Comparison of ENCODE assay signal across 20 mouse cellular contexts in genomic region chr1:193265734-193266133, GRCm38 (mm10). TPM values are rescaled to one million over a fixed set of nuclear protein-coding genes. Genes with fewer than 3 reads are reported as not detected.
DNase-seq lines count a peak whose midpoint lies in the region; TF ChIP-seq lines count a peak whose summit lies in the region.
"Had no signal": no experiment of that assay in that cellular context is flagged by ENCODE, and none has a peak within 500 bp of the region (broad histone marks: within the 10 kb centered on the region; RNA-seq: fewer than 3 reads in every experiment).

No protein-coding gene starts in this region.

- no peak overlapping the region for H3K27ac ChIP-seq in ES-E14 (ENCODE audit: insufficient read depth, low read depth, low read length, poor library complexity, severe bottlenecking)

- DNase-seq in ES-CJ7 (ENCODE audit: low read depth, low spot score) (peak; percentile 35), ES-E14 (ENCODE audit: low read depth, low spot score) (no peak)
- no peak for DNase-seq in c-Kit-positive CD71-positive TER-119-positive erythroid progenitor cells, embryonic 14.5 days (ENCODE audit: low spot score)
- no peak for DNase-seq in kidney, postnatal 4 days
- DNase-seq: adrenal gland, adult 2 months; adrenal gland, adult 8-10 months; adrenal gland, postnatal 10 days; adrenal gland, postnatal 14 days; adrenal gland, postnatal 25 days; adrenal gland, postnatal 36 days; B cell, adult 2 months; cerebellum, adult 11 months; cerebellum, adult 11-12 months; cerebellum, adult 18-20 months; cerebellum, adult 2 months; cerebellum, adult 8-10 months; cerebellum, adult 9-10 months had no signal

- H3K9ac ChIP-seq in ES-E14 (ENCODE audit: insufficient read depth, low read depth, low read length, poor library complexity, severe bottlenecking): no peak overlapping the region

- H3K36me3 ChIP-seq in ES-E14 (ENCODE audit: control insufficient read depth, insufficient read depth, low read length, poor library complexity, severe bottlenecking): no peaks in the 10 kb centered on the region
- H3K36me3 ChIP-seq: G1E had no signal

- no peak overlapping the region for H3K4me3 ChIP-seq in ES-E14 (ENCODE audit: insufficient read depth in 1 of 2, low read depth in 1 of 2, low read length in 2 of 2, poor library complexity in 1 of 2, severe bottlenecking in 1 of 2)

- in situ Hi-C loops in ES-E14 (cut with MboI; ENCODE audit: low sequenced_read_pairs in 2 of 2, unreplicated experiment in 2 of 2): no loop called here

- H3K9me3 ChIP-seq in ES-E14 (ENCODE audit: control insufficient read depth, insufficient read depth, low read depth, low read length): no peaks in the 10 kb centered on the region
- H3K9me3 ChIP-seq: G1E had no signal

- peaks cover 0 to 5% of the 10 kb centered on the region in 2 experiments; a peak in 1 of 4 replicates for H3K4me1 ChIP-seq in ES-E14 (ENCODE audit: control insufficient read depth in 2 of 2, insufficient read depth in 2 of 2, low read length in 2 of 2, poor library complexity in 1 of 2)

TF ChIP-seq in ES-E14, 5 proteins besides CTCF, POLR2A, EP300 and RAD21:
- TF ChIP-seq ZNF384 (IDR thresholded peaks at IDR 0.05; ENCODE audit: low read depth, low read length) (peak; percentile 86), HCFC1 (IDR thresholded peaks at IDR 0.05; ENCODE audit: borderline replicate concordance, insufficient read depth, low read length) (no peak)
TF ChIP-seq in ES-E14: peak in this region for 1.

RNA-seq across cellular contexts. Expression of gene Hsd11b1, which starts 1.9 kb away (rescaled TPM):
- total RNA-seq in ES-E14 (2012; rRNA removed): 0.18 TPM in 1 of 2 replicates, not detected in the other
- total RNA-seq: MEL had no signal

RNA-seq across cellular contexts. Expression of gene G0s2, which starts 7.3 kb away (rescaled TPM):
- total RNA-seq in ES-E14 (2012; rRNA removed): 4.8 and 7.3 TPM in 2 replicates
- total RNA-seq: CH12.LX, G1E, MEL had no signal

RNA-seq across cellular contexts. Expression of gene Lamb3, which starts 58.2 kb away (rescaled TPM):
- total RNA-seq in ES-E14 (2012; rRNA removed): 2.9 and 3.5 TPM in 2 replicates
